Mouse (Mus musculus): ENCODE data around the gene Gh. TPM values are rescaled to one million over a fixed set of nuclear protein-coding genes. Genes with fewer than 3 reads are reported as not detected.
"Not testable (repeated sequence)": the region's sequence is repeated elsewhere in the genome, so short reads cannot be mapped to it uniquely, and the experiment has no call there.

Gh gene
- not detected in 2 replicates for polyA plus RNA-seq (2016; fragmentation: Nextera tagmentation; extraction: Ambion mirVana)

GRCm38 (mm10) chr11:106301765-106302164 lies at the start of gene Gh:
Gh (minus strand) TSS chr11:106301865.
- ATAC-seq (ENCODE audit: insufficient number of reproducible peaks, insufficient read depth, low FRiP score, low TSS enrichment) = no peak
- WGBS = 83% methylated on average over 9 of the region's 9 CpGs
- H3K4me3 ChIP-seq = no peak within 1 kb of the TSS
- no peaks in the 10 kb centered on the region for H3K36me3 ChIP-seq
- no peaks in the 10 kb centered on the region for H3K9me3 ChIP-seq
- H3K4me1 ChIP-seq = no peaks in the 10 kb centered on the region
- no peak within 1 kb of the TSS for H3K4me2 ChIP-seq (replicated peaks)
- no peaks in the 10 kb centered on the region for H3K27me3 ChIP-seq
- H3K27ac ChIP-seq = no peak within 1 kb of the TSS
- H3K9ac ChIP-seq = no peak within 1 kb of the TSS; the same call in 1 of the 2 replicates

GRCm38 (mm10) chr11:106351253-106351652 lies 49.6 kb upstream of the Gh start:
- Histone ChIP-seq H3K27me3 (no peaks in the 10 kb centered on the region), H3K4me2 (replicated peaks) (no peak overlapping the region), H3K36me3 (no peaks in the 10 kb centered on the region), H3K4me3 (no peak overlapping the region), H3K9me3 (no peaks in the 10 kb centered on the region), H3K9ac (no peak overlapping the region), H3K27ac (no peak overlapping the region), H3K4me1 (no peaks in the 10 kb centered on the region)
- 47% methylated on average over 3 of the region's 3 CpGs for whole genome bisulfite sequencing
- no peak for ATAC-seq (ENCODE audit: insufficient number of reproducible peaks, insufficient read depth, low FRiP score, low TSS enrichment)

DNA sequence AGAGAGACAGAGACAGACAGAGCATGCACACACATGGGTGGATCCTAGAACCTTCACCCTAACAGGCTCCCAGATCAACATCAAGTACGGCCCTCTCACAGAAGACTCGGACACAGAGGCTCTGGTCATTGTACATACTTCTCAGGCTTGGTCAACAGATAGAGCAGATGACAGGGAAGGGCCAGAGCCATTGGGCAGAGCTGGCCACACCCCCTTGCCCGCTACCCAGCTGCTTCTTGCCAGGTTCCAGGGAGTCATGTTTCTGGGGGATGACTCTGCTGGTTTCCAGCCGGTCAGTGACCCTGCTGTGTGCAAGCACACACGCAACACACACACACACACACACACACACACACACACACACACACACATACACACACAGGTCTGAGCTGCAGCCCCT lies 49.2 kb upstream of the Gh start:
- Histone ChIP-seq H3K4me1 (no peaks in the 10 kb centered on the region), H3K27ac (no peak overlapping the region), H3K9me3 (no peaks in the 10 kb centered on the region), H3K27me3 (no peaks in the 10 kb centered on the region), H3K4me3 (no peak overlapping the region), H3K9ac (no peak overlapping the region), H3K4me2 (replicated peaks) (no peak overlapping the region), H3K36me3 (no peaks in the 10 kb centered on the region)
- 42% methylated on average over 5 of the region's 5 CpGs for WGBS
- ATAC-seq (ENCODE audit: insufficient number of reproducible peaks, insufficient read depth, low FRiP score, low TSS enrichment) = no peak

- H3K9ac ChIP-seq = no peak overlapping the region
- no peaks in the 10 kb centered on the region for H3K4me1 ChIP-seq
- H3K4me3 ChIP-seq = no peak overlapping the region
- H3K36me3 ChIP-seq = no peaks in the 10 kb centered on the region
- no peak overlapping the region for H3K4me2 ChIP-seq (replicated peaks)
- H3K27me3 ChIP-seq = no peaks in the 10 kb centered on the region
- WGBS = 82% methylated on average over 6 of the region's 6 CpGs
- H3K9me3 ChIP-seq = no peaks in the 10 kb centered on the region
- no peak overlapping the region for H3K27ac ChIP-seq
- no peak for ATAC-seq (ENCODE audit: insufficient number of reproducible peaks, insufficient read depth, low FRiP score, low TSS enrichment)
Measured at GRCm38 (mm10) chr11:106349772-106350171, 48.1 kb upstream of the Gh start.

- 0 out of 2 replicates have a peak, but pooled peaks cover 4% of the 10 kb centered on the region for H3K4me1 ChIP-seq
Measured at GRCm38 (mm10) chr11:106344910-106345309, 43.2 kb upstream of the Gh start.

DNA sequence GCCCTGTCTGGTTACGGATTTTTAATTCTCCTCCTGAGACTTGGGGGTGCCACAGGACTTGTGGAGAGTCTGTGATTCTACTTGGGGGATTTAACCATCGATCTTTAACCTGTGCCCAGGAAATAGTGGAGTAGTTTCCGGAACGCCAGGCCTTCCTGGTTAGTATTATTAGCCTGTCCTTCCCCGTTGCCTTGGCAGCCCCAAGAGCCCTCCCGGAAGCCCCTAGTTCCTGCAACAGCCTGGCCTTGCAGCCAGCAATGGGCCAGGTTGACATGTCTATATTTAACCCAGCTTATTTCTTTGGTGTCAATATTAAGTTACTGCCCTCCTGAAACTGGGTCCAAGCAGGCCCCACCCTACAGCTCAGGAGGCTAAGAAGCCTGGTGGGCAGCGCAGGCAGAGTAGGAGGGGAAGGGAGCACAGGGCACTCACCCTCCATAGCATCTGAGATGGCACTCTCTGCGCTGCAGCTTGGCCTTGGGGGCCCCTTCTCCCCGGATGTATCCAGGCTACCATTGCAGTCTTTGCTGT lies 39.4 kb upstream of the Gh start:
- 77% methylated on average over 9 of the region's 9 CpGs for WGBS

More at GRCm38 (mm10) chr11:106344910-106345309, 43.2 kb upstream of the Gh start:
- no peaks in the 10 kb centered on the region for H3K36me3 ChIP-seq
- 43% methylated on average over 6 of the region's 6 CpGs for WGBS
- H3K27ac ChIP-seq = no peak overlapping the region
- no peaks in the 10 kb centered on the region for H3K27me3 ChIP-seq
- no peak overlapping the region for H3K4me3 ChIP-seq
- no peak overlapping the region for H3K9ac ChIP-seq
- ATAC-seq (ENCODE audit: insufficient number of reproducible peaks, insufficient read depth, low FRiP score, low TSS enrichment) = no peak
- no peak overlapping the region for H3K4me2 ChIP-seq (replicated peaks)
- no peaks in the 10 kb centered on the region for H3K9me3 ChIP-seq

DNA sequence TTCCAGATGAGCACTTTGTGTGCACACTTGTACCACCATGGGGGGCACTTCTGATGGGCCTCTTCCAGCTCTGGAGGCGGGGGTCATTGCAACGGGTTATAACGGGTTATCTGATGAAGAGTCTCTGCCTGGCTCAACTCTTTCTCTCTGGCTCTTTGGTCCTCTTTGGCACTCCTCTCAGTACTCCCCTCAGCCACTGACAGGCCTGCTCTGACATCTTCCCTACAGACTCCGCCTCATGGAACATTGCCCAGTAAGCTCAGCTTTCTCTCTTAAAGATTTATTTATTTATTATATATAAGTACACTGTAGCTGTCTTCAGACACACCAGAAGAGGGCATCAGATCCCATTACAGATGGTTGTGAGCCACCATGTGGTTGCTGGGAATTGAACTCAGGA lies 37.7 kb upstream of the Gh start:
- not testable (repeated sequence) for H3K9me3 ChIP-seq; H3K27me3 ChIP-seq; H3K4me3 ChIP-seq; H3K4me2 ChIP-seq (replicated peaks); H3K9ac ChIP-seq; H3K27ac ChIP-seq; H3K4me1 ChIP-seq; ATAC-seq (ENCODE audit: insufficient number of reproducible peaks, insufficient read depth, low FRiP score, low TSS enrichment); H3K36me3 ChIP-seq
- WGBS = 93% methylated on average over 4 of the region's 4 CpGs

More for the DNA sequence above, 39.4 kb upstream of the Gh start:
- Histone ChIP-seq H3K27ac (no peak overlapping the region), H3K27me3 (no peaks in the 10 kb centered on the region), H3K4me3 (no peak overlapping the region), H3K4me1 (0 out of 2 replicates have a peak, but pooled peaks cover 4% of the 10 kb centered on the region), H3K9me3 (no peaks in the 10 kb centered on the region), H3K4me2 (replicated peaks) (no peak overlapping the region), H3K9ac (no peak overlapping the region), H3K36me3 (no peaks in the 10 kb centered on the region)
- no peak for ATAC-seq (ENCODE audit: insufficient number of reproducible peaks, insufficient read depth, low FRiP score, low TSS enrichment)

- WGBS = 78% methylated on average over 7 of the region's 7 CpGs
- H3K9me3 ChIP-seq = no peaks in the 10 kb centered on the region
- no peaks in the 10 kb centered on the region for H3K27me3 ChIP-seq
- no peak for ATAC-seq (ENCODE audit: insufficient number of reproducible peaks, insufficient read depth, low FRiP score, low TSS enrichment)
- no peaks in the 10 kb centered on the region for H3K36me3 ChIP-seq
- H3K4me2 ChIP-seq (replicated peaks) = no peak overlapping the region
- no peak overlapping the region for H3K27ac ChIP-seq
- no peak overlapping the region for H3K4me3 ChIP-seq
- no peak overlapping the region for H3K9ac ChIP-seq
- H3K4me1 ChIP-seq = peaks cover 8% of the 10 kb centered on the region; the same call in 1 of the 2 replicates
Measured at GRCm38 (mm10) chr11:106338870-106339269, 37.2 kb upstream of the Gh start.

DNA sequence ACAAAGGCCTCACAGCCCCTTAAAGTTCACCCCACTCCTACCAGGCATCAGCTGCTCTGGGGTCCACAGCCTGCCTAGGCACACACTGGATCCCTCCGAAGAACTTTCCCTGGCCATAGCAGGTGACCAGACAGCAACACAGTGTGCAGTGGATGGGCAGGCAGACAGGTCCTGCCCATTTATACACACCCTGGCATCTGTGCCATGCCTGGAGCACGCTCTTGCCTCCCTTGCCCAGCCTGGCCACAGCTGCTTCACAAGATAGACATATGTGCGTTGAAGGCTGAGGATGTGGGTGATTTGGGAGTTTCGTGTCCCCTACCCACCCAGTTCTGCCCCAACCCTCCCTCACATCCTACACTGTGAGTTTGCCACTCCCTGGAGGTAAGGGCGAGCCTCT lies 36.4 kb upstream of the Gh start:
- no peak overlapping the region for H3K9ac ChIP-seq
- no peak overlapping the region for H3K4me3 ChIP-seq
- no peak overlapping the region for H3K4me2 ChIP-seq (replicated peaks)
- peaks cover 8% of the 10 kb centered on the region; the same call in 1 of the 2 replicates for H3K4me1 ChIP-seq
- no peaks in the 10 kb centered on the region for H3K27me3 ChIP-seq
- no peaks in the 10 kb centered on the region for H3K36me3 ChIP-seq
- ATAC-seq (ENCODE audit: insufficient number of reproducible peaks, insufficient read depth, low FRiP score, low TSS enrichment) = no peak
- no peak overlapping the region for H3K27ac ChIP-seq
- 79% methylated on average over 5 of the region's 5 CpGs for WGBS
- no peaks in the 10 kb centered on the region for H3K9me3 ChIP-seq

DNA sequence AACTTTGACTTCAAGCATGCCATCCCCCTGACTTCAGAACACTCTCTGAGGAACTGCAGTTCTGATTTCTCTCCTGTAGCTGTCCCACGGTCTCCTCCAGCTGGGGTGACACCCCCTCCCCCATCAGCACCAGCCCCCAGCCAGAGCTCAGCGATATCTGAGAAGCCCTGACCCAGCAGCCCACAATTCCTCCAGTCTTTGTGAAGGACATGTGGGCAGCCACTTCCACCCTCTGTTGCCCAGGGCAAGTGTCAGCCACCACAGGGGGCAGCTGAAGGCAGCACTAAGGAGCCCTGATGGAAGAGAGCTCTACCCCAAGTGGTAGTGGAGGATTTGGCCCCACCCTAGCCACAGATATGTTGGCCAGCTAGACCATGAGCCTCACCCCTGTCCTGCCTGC lies 32.4 kb upstream of the Gh start:
- Histone ChIP-seq H3K36me3 (no peaks in the 10 kb centered on the region), H3K27ac (no peak overlapping the region), H3K4me2 (replicated peaks) (no peak overlapping the region), H3K27me3 (no peaks in the 10 kb centered on the region), H3K4me3 (no peak overlapping the region), H3K9me3 (no peaks in the 10 kb centered on the region), H3K4me1 (peaks cover 4% of the 10 kb centered on the region; the same call in 1 of the 2 replicates), H3K9ac (no peak overlapping the region)
- ATAC-seq (ENCODE audit: insufficient number of reproducible peaks, insufficient read depth, low FRiP score, low TSS enrichment) = no peak
- 4% methylated on average over 2 of the region's 2 CpGs for WGBS

GRCm38 (mm10) chr11:106332458-106332857 lies 30.8 kb upstream of the Gh start:
- Histone ChIP-seq H3K27me3 (no peaks in the 10 kb centered on the region), H3K9ac (no peak overlapping the region), H3K27ac (no peak overlapping the region), H3K4me3 (no peak overlapping the region), H3K4me2 (replicated peaks) (no peak overlapping the region), H3K4me1 (peaks cover 10% of the 10 kb centered on the region; the same call in 1 of the 2 replicates), H3K36me3 (no peaks in the 10 kb centered on the region), H3K9me3 (no peaks in the 10 kb centered on the region)
- ATAC-seq (ENCODE audit: insufficient number of reproducible peaks, insufficient read depth, low FRiP score, low TSS enrichment) = no peak
- 55% methylated on average over 4 of the region's 4 CpGs for WGBS

GRCm38 (mm10) chr11:106329682-106330081 lies 28.0 kb upstream of the Gh start:
- H3K4me1 ChIP-seq = peaks cover 10% of the 10 kb centered on the region; the same call in 1 of the 2 replicates
- H3K4me3 ChIP-seq = no peak overlapping the region
- H3K9ac ChIP-seq = no peak overlapping the region
- no peak overlapping the region for H3K27ac ChIP-seq
- WGBS = 67% methylated on average over 7 of the region's 7 CpGs
- H3K36me3 ChIP-seq = no peaks in the 10 kb centered on the region
- no peaks in the 10 kb centered on the region for H3K27me3 ChIP-seq
- no peak for ATAC-seq (ENCODE audit: insufficient number of reproducible peaks, insufficient read depth, low FRiP score, low TSS enrichment)
- H3K4me2 ChIP-seq (replicated peaks) = no peak overlapping the region
- H3K9me3 ChIP-seq = no peaks in the 10 kb centered on the region

Measured in embryonic facial prominence, embryonic 12.5 days (tissue).